Mouse (Mus musculus) ES-E14 (cell line): ENCODE measurements at regions not wholly inside any gene's neighbourhood (a gene's known extent, or its start where the extent isn't known, plus 50 kb on each side); places are given as distances from the start of the nearest gene placed in this dataset.

Experiments used
- DNase-seq: peaks from one replicate; pipeline ENCODE4 v3.0.0-alpha.2; 2013; ENCODE audit warnings: low read depth, low spot score
- H3K27ac ChIP-seq: 2 replicates; pipeline ENCODE4 v1.5.1; 2012; ENCODE audit warnings: low read depth, mild to moderate bottlenecking, low read length, moderate library complexity, mixed read lengths; ENCODE audit not compliant: poor library complexity, insufficient read depth, severe bottlenecking
- H3K36me3 ChIP-seq: 2 replicates; pipeline ENCODE4 v1.6.1; 2012; ENCODE audit warnings: mild to moderate bottlenecking, low read length, moderate library complexity, mixed read lengths; ENCODE audit not compliant: control insufficient read depth, poor library complexity, insufficient read depth, severe bottlenecking
- H3K4me1 ChIP-seq, 2 experiments: fragments of 150-350 bp in 1 of 2; sonication (generic) in 1 of 2; 2 replicates each; pipeline ENCODE4 v1.6.1; 2012; ENCODE audit warnings: low read length in 2 of 2, mild to moderate bottlenecking in 1 of 2, mixed read lengths in 1 of 2; ENCODE audit not compliant: control insufficient read depth in 2 of 2, insufficient read depth in 2 of 2, poor library complexity in 1 of 2
- H3K4me3 ChIP-seq, 2 experiments: fragments of 150-350 bp in 1 of 2; sonication (generic) in 1 of 2; 2 replicates each; pipeline ENCODE4 v1.5.1; 2012; ENCODE audit warnings: low read length in 2 of 2, low read depth in 1 of 2, mild to moderate bottlenecking in 1 of 2, mixed read lengths in 1 of 2; ENCODE audit not compliant: insufficient read depth in 1 of 2, poor library complexity in 1 of 2, severe bottlenecking in 1 of 2
- H3K9ac ChIP-seq: 2 replicates; pipeline ENCODE4 v1.6.1; 2012; ENCODE audit warnings: low read depth, mild to moderate bottlenecking, low read length, mixed read lengths; ENCODE audit not compliant: poor library complexity, insufficient read depth, severe bottlenecking
- H3K9me3 ChIP-seq: fragments of 150-350 bp; sonication (generic); 2 replicates; pipeline ENCODE4 v1.6.1; 2012; ENCODE audit warnings: low read depth, mild to moderate bottlenecking, low read length; ENCODE audit not compliant: control insufficient read depth, insufficient read depth
- CHD2 ChIP-seq: IDR thresholded peaks from 2 replicates; pipeline ENCODE4 v1.6.1; 2014; ENCODE audit warnings: mild to moderate bottlenecking, low read depth, low read length, inconsistent platforms
- HCFC1 ChIP-seq: IDR thresholded peaks from 2 replicates; pipeline ENCODE4 v1.6.1; 2012; ENCODE audit warnings: low read length, inconsistent platforms, borderline replicate concordance; ENCODE audit not compliant: insufficient read depth
- MAFK ChIP-seq: IDR thresholded peaks from 2 replicates; pipeline ENCODE4 v1.6.1; 2014; ENCODE audit warnings: mild to moderate bottlenecking, low read depth, low read length, inconsistent platforms; ENCODE audit not compliant: insufficient read depth
- ZC3H11A ChIP-seq: IDR thresholded peaks from 2 replicates; pipeline ENCODE4 v1.6.1; 2012; ENCODE audit warnings: low read depth, mild to moderate bottlenecking, inconsistent platforms, low read length, borderline replicate concordance
- ZNF384 ChIP-seq: IDR thresholded peaks from 2 replicates; pipeline ENCODE4 v1.6.1; 2012; ENCODE audit warnings: low read depth, low read length, inconsistent platforms
- in situ Hi-C, 2 experiments: fragments of 600-800 bp; cut with MboI; formaldehyde crosslinking; loops; one replicate each; pipeline ENCODE4 v1.15.1; 2025; ENCODE audit warnings: low sequenced_read_pairs in 2 of 2, inconsistent platforms in 1 of 2; ENCODE audit not compliant: unreplicated experiment in 2 of 2

DNA sequence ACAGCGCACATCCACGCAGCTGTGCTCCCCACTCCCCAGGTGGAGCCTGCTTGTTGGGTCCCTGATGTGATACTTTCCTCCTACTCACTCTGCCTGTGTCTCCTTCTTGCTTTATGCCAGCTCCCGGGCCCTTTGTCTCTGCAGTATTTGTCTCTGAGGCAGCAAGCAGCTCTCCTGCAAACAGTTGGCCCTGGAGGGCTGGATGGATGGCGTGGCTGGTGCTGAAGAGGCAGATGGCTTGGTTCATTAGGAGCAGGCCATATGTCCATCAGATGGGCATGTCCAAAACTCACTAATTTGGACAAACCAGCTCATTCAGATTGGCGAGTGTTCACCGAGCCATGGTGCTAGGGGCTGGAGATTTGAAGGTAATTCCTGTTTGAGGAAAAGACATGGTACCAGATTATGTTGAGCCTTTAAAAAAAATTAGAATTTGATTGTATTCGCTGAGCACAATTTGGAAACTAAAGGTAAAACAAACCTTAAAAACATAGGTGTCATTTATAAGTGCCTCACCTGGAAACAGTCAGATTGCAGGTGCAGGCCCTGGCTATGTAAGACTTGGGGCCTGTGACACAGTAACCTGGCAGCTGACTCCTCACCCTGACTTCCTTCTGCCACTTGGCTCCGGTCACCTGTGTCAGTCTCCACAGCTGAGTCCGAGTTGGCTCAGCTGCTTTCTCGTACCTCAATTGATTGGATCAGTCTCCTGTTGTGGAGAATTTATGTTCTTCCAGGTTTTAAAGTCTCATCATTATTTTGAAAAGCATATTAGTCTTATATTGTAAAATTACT, 549.5 kb downstream of the Tbc1d22a start:
- Histone ChIP-seq H3K36me3 (no peaks in the 10 kb centered on the region), H3K9ac (no peak overlapping the region), H3K4me1 (no peaks in the 10 kb centered on the region), H3K9me3 (no peaks in the 10 kb centered on the region), H3K4me3 (no peak overlapping the region), H3K27ac (no peak overlapping the region)
- TF ChIP-seq HCFC1 (no peak), ZNF384 (no peak), MAFK (no peak), CHD2 (no peak), ZC3H11A (no peak)
- in situ Hi-C loops: no loop called here
- no peak for DNase-seq

DNA sequence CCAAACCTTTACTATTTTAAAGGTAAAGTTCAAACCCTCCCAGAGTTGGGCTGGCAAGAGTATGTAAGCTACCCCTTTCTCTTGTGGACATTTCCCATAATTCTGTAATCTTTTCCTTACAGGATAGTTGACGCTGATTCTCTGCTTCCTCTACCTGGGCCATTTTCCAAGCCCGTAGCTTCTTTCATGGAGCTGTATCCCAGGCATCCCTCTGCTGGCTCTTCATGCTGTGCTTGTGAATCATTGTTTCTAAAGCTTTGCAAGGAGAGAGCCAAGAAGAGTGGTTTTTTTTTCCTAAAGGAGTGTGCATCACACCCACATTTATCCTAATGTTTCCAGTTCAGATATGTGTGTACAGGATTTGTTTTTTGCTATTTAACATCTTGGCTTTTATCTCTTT, 553.4 kb downstream of the Tbc1d22a start:
- no peaks in the 10 kb centered on the region for H3K9me3 ChIP-seq
- TF ChIP-seq CHD2 (no peak), HCFC1 (no peak), ZNF384 (no peak), MAFK (no peak), ZC3H11A (no peak)
- H3K4me1 ChIP-seq: no peaks in the 10 kb centered on the region
- no peak overlapping the region for H3K27ac ChIP-seq
- no peaks in the 10 kb centered on the region for H3K36me3 ChIP-seq
- no peak for DNase-seq
- no peak overlapping the region for H3K9ac ChIP-seq
- in situ Hi-C loops: no loop called here
- H3K4me3 ChIP-seq: no peak overlapping the region

DNA sequence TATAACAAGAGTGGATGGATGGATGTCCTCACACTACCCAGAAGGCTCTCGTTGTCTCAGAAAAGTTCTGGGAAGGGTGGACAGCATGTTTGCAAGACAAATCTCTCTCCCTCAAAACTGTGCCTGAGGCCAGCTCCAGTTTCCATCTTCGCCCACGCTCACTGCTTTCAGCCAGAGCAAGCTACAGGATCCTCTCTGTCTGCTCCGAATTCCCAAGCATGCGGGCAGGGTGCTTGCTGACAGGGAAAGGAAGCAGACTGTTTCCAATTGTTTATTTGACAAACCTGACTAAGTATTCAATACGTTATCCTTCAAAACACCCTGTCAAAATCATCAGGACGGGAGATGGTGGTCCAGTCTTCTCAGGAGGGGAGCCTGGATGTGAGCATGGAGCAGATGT, 558.8 kb downstream of the Tbc1d22a start:
- no peak overlapping the region for H3K9ac ChIP-seq
- no peak for DNase-seq
- no peaks in the 10 kb centered on the region for H3K36me3 ChIP-seq
- no peaks in the 10 kb centered on the region for H3K9me3 ChIP-seq
- no peak overlapping the region for H3K4me3 ChIP-seq
- in situ Hi-C loops: no loop called here
- TF ChIP-seq MAFK (no peak), HCFC1 (no peak), ZNF384 (no peak)
- H3K27ac ChIP-seq: no peak overlapping the region
- H3K4me1 ChIP-seq: no peaks in the 10 kb centered on the region

DNA sequence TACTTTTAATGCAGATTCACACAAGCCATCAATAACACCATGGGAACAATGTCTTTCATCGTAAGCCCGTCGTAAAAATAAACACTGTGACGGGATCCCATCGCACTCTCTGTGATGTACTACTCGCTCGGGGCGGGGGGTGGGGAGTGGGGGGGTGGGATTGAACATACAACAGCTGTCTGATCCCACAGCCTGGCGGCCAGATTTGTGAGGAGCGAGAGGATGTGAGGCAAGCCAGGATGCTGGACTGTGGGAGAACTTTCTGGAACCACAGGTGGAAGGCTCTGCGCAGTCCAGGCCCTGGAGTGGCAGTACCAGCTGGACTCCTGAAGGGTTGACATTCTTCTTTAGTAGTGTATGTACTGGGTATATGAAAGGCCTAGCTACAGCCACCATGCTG, 563.7 kb downstream of the Tbc1d22a start:
- no peaks in the 10 kb centered on the region for H3K9me3 ChIP-seq
- no peak for DNase-seq
- in situ Hi-C loops: no loop called here
- H3K36me3 ChIP-seq: no peaks in the 10 kb centered on the region
- no peak overlapping the region for H3K4me3 ChIP-seq
- H3K9ac ChIP-seq: no peak overlapping the region
- no peaks in the 10 kb centered on the region for H3K4me1 ChIP-seq
- no peak for TF ChIP-seq ZC3H11A
- TF ChIP-seq HCFC1: no peak
- no peak for TF ChIP-seq CHD2
- no peak for TF ChIP-seq ZNF384
- no peak for TF ChIP-seq MAFK
- no peak overlapping the region for H3K27ac ChIP-seq

DNA sequence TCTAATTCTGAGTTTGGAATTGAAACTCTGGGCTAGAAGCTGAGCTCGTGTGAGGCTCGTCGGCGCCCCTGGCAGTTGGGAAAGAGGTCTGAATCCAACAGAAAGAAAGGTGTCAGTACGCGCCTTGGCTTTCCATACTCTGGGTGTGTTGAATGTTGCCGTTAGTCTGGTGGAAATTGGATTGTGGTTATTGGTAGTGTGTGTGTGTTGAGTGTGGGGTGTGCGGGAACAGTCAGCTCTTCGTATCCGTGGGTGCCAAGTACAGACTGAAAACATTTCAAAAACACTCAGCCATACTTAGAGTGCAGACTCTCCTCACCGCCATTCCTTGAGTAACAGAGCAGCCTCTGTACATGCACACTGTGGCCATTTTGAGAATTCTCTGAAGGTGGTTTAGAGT, 566.9 kb downstream of the Tbc1d22a start:
- in situ Hi-C loops: no loop called here
- DNase-seq: no peak
- Histone ChIP-seq H3K4me1 (no peaks in the 10 kb centered on the region), H3K9ac (no peak overlapping the region), H3K4me3 (no peak overlapping the region), H3K36me3 (no peaks in the 10 kb centered on the region), H3K9me3 (no peaks in the 10 kb centered on the region), H3K27ac (no peak overlapping the region)
- TF ChIP-seq HCFC1 (no peak), CHD2 (no peak), ZNF384 (no peak), ZC3H11A (no peak), MAFK (no peak)
